Mouse (Mus musculus): ENCODE data around the gene Gm17660.
"Not testable (repeated sequence)": the region's sequence is repeated elsewhere in the genome, so short reads cannot be mapped to it uniquely, and the experiment has no call there.

Gm17660 gene

GRCm38 (mm10) chr5:104039154-104039932, 38.1 kb downstream of the Gm17660 start:
- DNase-seq = peak; percentile 54 to 60

GRCm38 (mm10) chr5:104036686-104037085, 40.7 kb downstream of the Gm17660 start:
- DNase-seq = no peak

DNA sequence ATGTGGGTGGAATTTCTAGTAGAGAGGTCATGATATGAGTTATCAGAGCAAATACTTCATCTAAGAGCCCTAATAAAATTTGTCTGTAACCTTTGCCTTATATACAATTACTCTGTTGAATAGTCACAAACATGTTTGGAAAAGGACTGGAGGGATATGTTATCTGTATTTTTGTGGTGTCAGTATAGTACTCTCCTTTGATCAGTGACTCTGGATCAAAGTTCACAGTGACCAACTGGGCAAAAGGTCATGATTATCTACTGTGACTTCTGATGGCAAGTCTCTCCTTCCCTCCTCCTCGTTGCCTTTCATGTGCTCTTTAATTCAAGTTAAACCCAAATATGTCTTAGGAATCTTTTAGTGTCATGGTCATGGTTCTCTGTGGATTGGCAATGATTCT, 41.6 kb downstream of the Gm17660 start:
- DNase-seq = no peak

- no peak for DNase-seq
Observed at GRCm38 (mm10) chr5:104035066-104035465, 42.3 kb downstream of the Gm17660 start.

- DNase-seq = no peak
Observed at GRCm38 (mm10) chr5:104032434-104033097, 44.8 kb downstream of the Gm17660 start.

GRCm38 (mm10) chr5:104025245-104025854, 52.1 kb downstream of the Gm17660 start:
- no peak for DNase-seq

GRCm38 (mm10) chr5:104024762-104025161, 52.6 kb downstream of the Gm17660 start:
- no peak for DNase-seq

DNA sequence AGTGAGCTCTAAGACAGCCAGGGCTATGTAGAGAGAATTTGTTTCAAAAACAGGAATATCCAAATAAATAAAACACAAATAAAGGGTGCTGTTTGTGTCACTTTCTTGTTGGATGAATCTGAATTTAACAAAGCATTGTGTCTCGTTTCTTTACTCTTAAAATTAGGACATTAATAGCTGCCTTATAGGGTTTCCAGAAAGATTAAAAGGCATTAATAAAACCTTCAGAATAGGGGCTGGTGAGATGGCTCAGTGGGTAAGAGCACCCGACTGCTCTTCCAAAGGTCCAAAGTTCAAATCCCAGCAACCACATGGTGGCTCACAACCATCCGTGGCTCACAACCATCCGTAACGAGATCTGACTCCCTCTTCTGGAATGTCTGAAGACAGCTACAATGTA, 53.2 kb downstream of the Gm17660 start:
- DNase-seq = not testable (repeated sequence)

DNA sequence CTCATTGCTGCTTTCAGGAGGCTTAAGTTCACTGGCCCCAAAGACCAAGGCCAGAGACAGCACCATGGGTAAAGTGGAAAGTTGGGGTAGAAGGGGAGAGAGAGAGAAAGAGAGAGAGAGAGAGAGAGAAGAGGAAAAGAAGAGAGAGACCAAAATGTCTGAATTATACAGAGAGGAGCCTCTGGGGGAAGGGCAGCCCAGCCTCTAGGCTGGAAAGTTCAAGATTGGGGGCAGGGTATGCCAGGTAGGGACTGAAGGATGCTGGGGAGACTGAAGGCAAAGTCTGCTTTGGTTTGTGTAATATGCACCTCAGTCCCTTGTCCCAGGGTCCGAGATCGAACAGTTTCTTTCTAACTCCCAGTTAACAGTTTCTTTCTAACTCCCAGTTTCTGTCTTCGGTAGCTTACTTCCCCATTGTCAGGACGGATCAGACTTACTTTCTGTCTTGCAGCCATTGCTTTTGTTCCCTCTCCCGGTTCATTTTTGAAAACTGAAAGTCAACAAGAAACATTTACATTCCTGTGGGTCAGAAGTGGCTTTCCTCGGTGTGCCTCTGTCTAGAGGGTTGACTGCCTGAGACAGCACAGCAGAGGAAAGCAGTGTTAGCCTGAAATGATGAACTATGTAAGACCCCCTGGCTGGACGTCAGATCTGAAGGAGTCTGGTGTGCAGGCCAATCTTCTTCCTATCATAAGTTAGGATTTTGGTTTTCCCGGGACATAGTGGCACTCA, 54.0 kb downstream of the Gm17660 start:
- DNase-seq = no peak

DNA sequence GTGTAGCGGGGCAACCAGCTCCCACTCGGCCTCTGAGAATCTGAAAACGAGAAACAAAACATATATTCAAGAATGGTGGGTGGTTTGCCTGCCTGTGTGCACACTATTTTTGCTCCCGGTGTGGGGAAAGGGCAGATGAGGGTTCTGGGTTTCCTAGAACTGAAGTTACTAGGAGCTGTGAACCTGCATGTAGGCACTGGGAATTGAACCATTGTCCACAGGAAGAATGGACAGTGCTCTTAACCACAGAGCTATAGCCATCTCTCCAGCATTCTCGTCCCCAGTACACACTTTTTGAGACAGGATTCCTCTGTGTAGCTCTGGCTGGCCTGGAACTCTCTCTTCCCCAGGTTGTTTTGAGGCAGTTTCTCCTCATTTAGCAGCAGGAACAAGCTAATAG, 54.9 kb downstream of the Gm17660 start:
- no peak for DNase-seq

- peak; percentile 62 to 63 for DNase-seq
Observed at GRCm38 (mm10) chr5:104021597-104022378, 55.6 kb downstream of the Gm17660 start, which contains the start of gene Hsd17b11. TSS of gene Hsd17b11 (minus strand) at chr5:104021919.

Measured in thymus, postnatal 36 days (tissue).